Mouse (Mus musculus): Measurements from ENCODE around the gene Dock8. TPM values are rescaled to one million over a fixed set of nuclear protein-coding genes. Genes with fewer than 3 reads are reported as not detected.
A peak's percentile ranks its signal among the peaks of the same experiment; 100 is the strongest.

Dock8 gene
- polyA plus RNA-seq, 1 experiment from 2014 or later, result 1.1 TPM

DNA sequence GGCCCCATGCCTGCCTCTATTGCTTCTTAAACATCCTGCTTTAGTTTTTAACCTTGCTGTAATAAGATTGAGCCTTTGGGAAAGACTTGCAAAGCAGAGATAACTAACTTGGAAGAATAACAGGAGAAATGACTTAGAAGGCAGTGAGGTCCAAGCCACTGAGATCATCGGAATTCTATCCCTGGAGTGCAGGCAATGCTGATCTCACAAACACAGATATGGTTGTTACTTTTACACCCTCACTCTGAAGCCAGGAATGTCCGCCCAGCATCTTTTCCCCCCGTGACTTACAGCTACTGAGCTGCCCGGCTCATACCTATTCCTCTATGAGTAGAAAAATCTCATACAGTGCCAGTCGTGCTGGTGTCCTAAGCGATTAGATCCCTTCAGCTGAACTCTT, 180.7 kb downstream of the Dock8 start:
- ATAC-seq (replicated peaks), result no peak
- Histone ChIP-seq H3K4me2 (replicated peaks) (no peak overlapping the region), H3K9ac (replicated peaks) (no peak overlapping the region), H3K9me3 (no peaks in the 10 kb centered on the region), H3K36me3 (no peaks in the 10 kb centered on the region), H3K27me3 (no peaks in the 10 kb centered on the region), H3K27ac (replicated peaks) (no peak overlapping the region), H3K4me1 (no peaks in the 10 kb centered on the region), H3K4me3 (no peak overlapping the region)
- 92% methylated on average over 6 of the region's 6 CpGs for WGBS

DNA sequence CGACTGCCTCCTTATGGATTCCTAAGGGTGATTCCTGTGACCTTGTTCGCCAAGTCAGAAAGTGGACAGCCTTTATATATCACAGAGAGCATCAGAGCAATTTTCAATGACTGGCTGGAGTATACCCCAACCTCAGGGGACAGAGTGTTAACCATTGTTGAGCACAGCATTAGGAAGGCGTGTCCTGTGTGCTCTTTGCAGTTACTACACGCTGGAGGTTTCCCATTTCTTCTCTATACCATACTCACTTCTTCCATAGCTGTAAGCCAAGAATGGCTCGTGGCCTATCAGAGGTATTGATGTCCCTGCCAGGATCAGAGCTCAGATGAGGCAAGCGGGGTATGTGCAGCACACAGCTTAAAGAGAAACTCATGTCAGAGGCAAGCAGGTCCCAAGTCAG, 181.2 kb downstream of the Dock8 start:
- H3K4me1 ChIP-seq, result no peaks in the 10 kb centered on the region
- H3K9me3 ChIP-seq, result no peaks in the 10 kb centered on the region
- no peak overlapping the region for H3K27ac ChIP-seq (replicated peaks)
- ATAC-seq (replicated peaks), result no peak
- H3K9ac ChIP-seq (replicated peaks), result no peak overlapping the region
- H3K27me3 ChIP-seq, result no peaks in the 10 kb centered on the region
- H3K36me3 ChIP-seq, result no peaks in the 10 kb centered on the region
- no peak overlapping the region for H3K4me2 ChIP-seq (replicated peaks)
- 85% methylated on average over 6 of the region's 6 CpGs for WGBS
- no peak overlapping the region for H3K4me3 ChIP-seq

DNA sequence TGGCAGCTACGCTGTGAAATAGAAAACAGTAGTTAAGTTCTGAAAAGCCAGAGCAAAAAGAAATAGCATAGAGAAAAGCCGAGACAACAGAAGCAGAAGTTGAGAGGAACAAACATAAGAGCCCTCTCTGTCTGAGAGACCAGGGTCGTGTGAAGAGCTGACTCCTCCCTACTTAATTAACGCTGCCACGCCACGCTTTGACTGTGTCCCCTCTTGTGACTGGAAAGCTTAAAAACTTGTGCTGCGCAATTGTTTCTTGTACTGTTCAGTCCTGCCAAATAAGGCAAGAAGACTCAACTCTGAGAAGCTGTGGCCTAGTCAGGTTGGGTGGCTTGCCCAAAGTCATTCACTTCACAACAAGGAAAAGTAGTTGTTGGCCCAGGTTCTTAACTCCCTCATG, 184.7 kb downstream of the Dock8 start:
- Histone ChIP-seq H3K9ac (replicated peaks) (no peak overlapping the region), H3K9me3 (no peaks in the 10 kb centered on the region), H3K27me3 (no peaks in the 10 kb centered on the region), H3K4me2 (replicated peaks) (no peak overlapping the region), H3K36me3 (no peaks in the 10 kb centered on the region), H3K27ac (replicated peaks) (no peak overlapping the region), H3K4me3 (no peak overlapping the region), H3K4me1 (no peaks in the 10 kb centered on the region)
- ATAC-seq (replicated peaks), result no peak
- 61% methylated on average over 7 of the region's 7 CpGs for whole genome bisulfite sequencing

DNA sequence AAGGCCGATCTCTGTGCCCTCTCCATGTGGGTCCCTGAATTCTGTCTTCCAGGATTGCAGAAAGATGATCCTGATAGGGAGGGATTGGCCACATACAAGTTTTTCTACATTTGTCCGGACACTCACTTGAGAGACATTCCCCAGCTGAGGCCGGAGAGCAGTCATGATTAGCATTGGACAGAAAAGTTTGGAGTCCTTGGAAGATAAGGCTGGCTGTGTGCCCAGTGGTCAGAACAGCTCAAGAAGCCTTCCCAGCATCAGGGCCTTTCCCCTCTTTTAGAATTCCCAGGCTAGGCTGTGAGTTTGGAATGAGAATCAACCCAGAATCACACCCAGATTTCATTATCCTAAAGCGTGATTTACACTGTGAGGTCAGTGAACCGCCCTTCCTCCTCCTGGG, 187.0 kb downstream of the Dock8 start:
- no peak overlapping the region for H3K9ac ChIP-seq (replicated peaks)
- no peak for ATAC-seq (replicated peaks)
- no peaks in the 10 kb centered on the region for H3K36me3 ChIP-seq
- no peak overlapping the region for H3K27ac ChIP-seq (replicated peaks)
- H3K4me3 ChIP-seq, result no peak overlapping the region
- 93% methylated on average over 5 of the region's 5 CpGs for WGBS
- no peaks in the 10 kb centered on the region for H3K4me1 ChIP-seq
- no peak overlapping the region for H3K4me2 ChIP-seq (replicated peaks)
- no peaks in the 10 kb centered on the region for H3K27me3 ChIP-seq
- no peaks in the 10 kb centered on the region for H3K9me3 ChIP-seq

DNA sequence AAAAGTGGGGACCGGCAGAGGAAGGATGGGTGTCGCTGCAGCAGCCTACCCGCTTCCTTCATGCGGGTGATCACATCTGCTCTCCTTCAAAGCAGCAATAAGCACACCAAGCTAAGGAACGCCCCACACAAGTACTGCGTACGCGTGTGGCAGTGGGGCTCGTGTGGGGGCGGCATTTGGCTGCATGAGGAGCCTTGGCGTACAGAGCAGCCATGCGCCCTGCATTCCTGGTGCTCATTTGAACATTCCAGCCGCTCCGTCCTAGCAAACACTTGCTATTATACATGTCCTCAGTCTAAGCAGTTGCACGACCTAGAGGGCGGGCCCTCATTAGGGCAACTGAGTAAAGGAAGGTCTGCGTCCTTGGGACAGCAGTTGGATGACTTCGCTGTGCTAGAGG, 188.3 kb downstream of the Dock8 start:
- Histone ChIP-seq H3K4me1 (no peaks in the 10 kb centered on the region), H3K9ac (replicated peaks) (no peak overlapping the region), H3K27me3 (no peaks in the 10 kb centered on the region), H3K9me3 (no peaks in the 10 kb centered on the region), H3K4me3 (no peak overlapping the region), H3K4me2 (replicated peaks) (no peak overlapping the region), H3K27ac (replicated peaks) (no peak overlapping the region), H3K36me3 (no peaks in the 10 kb centered on the region)
- 81% methylated on average over 18 of the region's 18 CpGs for WGBS
- no peak for ATAC-seq (replicated peaks)

DNA sequence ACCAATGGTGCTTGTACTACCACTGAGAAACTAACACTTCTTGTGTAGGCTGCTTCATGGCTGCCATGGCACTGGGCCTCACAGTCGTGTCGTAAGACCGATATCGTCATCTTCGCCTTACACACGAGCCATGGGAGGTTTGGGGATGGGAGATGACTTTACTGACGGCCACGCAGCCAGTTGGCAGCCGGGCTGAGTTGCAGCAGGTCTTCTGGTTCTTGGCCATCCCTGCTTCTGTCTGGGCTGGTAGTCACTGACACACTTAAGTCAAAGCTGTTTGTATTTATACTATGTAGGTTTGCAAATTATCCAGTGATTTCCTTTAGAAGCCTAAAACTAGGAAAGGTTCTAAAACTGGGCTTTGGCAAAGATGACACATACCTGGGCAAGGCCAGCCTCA, 194.4 kb downstream of the Dock8 start:
- 96% methylated on average over 9 of the region's 9 CpGs for WGBS
- H3K4me1 ChIP-seq, result no peaks in the 10 kb centered on the region

DNA sequence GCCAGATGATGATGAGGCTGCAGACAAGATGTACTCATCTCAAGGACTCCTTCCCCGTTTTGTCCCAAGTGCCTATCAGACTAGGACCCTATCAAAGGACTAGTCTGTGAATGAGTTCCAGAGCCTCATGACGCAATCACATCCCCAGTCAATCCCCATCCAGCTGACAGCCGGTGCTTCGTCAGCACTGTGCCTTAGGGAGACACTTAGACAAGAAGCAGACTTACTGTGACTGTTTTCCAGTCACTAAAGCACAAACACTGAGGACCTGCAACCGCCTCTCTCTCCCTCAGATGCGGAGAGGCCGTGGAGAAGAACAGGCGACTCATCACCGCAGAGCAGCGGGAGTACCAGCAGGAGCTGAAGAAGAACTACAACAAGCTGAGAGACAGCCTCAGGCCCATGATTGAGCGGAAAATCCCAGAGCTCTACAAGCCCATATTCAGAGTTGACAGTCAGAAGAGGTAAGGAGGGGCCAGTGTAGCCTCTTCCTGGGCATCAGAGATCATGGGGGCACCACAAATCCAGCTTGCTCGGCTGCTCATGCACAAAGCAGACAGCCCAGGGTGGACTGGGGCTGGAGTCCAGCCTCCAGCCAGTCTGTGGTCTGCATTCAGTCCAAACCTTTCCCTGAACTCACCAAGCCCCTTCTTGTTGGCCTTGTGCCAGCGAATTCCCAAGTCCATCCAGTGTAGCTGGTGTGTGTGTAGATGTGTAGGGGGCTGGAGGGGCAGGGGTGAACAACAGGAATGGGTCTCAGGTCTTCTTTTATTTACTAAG, 200.9 kb downstream of the Dock8 start:
- H3K9me3 ChIP-seq, result no peaks in the 10 kb centered on the region
- no peak overlapping the region for H3K4me3 ChIP-seq
- no peak for ATAC-seq (replicated peaks)
- H3K9ac ChIP-seq (replicated peaks), result no peak overlapping the region
- H3K4me2 ChIP-seq (replicated peaks), result no peak overlapping the region
- WGBS, result 78% methylated on average over 13 of the region's 13 CpGs
- H3K36me3 ChIP-seq, result no peaks in the 10 kb centered on the region
- H3K4me1 ChIP-seq, result no peaks in the 10 kb centered on the region
- H3K27ac ChIP-seq (replicated peaks), result no peak overlapping the region
- no peaks in the 10 kb centered on the region for H3K27me3 ChIP-seq

More for the DNA sequence above, 194.4 kb downstream of the Dock8 start:
- ATAC-seq (replicated peaks), result no peak
- Histone ChIP-seq H3K4me3 (no peak overlapping the region), H3K36me3 (no peaks in the 10 kb centered on the region), H3K27me3 (no peaks in the 10 kb centered on the region), H3K9me3 (no peaks in the 10 kb centered on the region), H3K27ac (replicated peaks) (no peak overlapping the region), H3K9ac (replicated peaks) (no peak overlapping the region), H3K4me2 (replicated peaks) (no peak overlapping the region)

DNA sequence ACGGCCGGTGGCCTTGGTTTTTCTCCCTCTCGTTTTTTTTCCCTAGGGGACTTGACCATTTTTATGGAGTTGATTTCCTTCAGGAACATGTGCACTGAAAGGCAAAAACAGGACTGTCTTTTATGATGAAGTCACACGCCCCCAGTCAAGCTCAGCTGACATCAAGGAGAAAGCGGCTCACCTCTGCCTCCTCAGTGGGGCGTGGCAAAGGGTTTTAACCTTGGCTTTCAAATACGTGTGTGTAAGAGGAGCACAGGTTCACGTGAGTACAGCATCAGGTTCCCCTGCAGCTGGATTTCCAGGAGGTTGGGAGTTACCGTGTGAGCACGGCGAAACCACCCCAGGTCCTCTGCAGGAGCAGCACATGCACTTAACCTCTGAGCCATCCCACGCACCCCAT, 203.7 kb downstream of the Dock8 start:
- 84% methylated on average over 12 of the region's 12 CpGs for WGBS
- H3K4me1 ChIP-seq, result peaks cover 5% of the 10 kb centered on the region; the same call in 1 of the 2 replicates
- no peaks in the 10 kb centered on the region for H3K27me3 ChIP-seq
- no peak overlapping the region for H3K9ac ChIP-seq (replicated peaks)
- no peak overlapping the region for H3K4me3 ChIP-seq
- no peaks in the 10 kb centered on the region for H3K36me3 ChIP-seq
- no peak for ATAC-seq (replicated peaks)
- no peak overlapping the region for H3K4me2 ChIP-seq (replicated peaks)
- no peak overlapping the region for H3K27ac ChIP-seq (replicated peaks)
- no peaks in the 10 kb centered on the region for H3K9me3 ChIP-seq

DNA sequence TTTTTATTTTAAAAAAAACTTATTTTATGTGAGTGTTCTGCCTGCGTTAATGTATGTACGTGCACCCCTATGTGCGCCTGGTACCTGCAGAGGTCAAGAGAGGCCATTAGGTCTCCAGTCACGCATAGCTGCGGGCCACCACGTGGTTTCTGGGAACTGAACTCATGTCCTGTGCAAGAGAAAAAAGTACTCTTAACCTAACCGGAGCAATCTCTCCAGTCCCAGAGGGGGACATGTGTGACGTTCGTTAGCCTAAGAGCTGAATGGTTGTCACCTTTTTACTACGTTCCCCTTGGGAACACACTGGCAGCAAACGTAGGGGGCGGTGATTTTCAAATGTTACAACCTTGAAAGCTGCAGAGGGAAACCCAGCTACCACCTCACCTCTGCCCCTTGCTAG, 207.6 kb downstream of the Dock8 start:
- no peak overlapping the region for H3K9ac ChIP-seq (replicated peaks)
- 66% methylated on average over 12 of the region's 12 CpGs for WGBS
- H3K9me3 ChIP-seq, result no peaks in the 10 kb centered on the region
- no peak overlapping the region for H3K4me2 ChIP-seq (replicated peaks)
- H3K27ac ChIP-seq (replicated peaks), result no peak overlapping the region
- H3K4me3 ChIP-seq, result no peak overlapping the region
- peaks cover 9% of the 10 kb centered on the region; the same call in 1 of the 2 replicates for H3K4me1 ChIP-seq
- no peaks in the 10 kb centered on the region for H3K27me3 ChIP-seq
- H3K36me3 ChIP-seq, result no peaks in the 10 kb centered on the region
- no peak for ATAC-seq (replicated peaks)

DNA sequence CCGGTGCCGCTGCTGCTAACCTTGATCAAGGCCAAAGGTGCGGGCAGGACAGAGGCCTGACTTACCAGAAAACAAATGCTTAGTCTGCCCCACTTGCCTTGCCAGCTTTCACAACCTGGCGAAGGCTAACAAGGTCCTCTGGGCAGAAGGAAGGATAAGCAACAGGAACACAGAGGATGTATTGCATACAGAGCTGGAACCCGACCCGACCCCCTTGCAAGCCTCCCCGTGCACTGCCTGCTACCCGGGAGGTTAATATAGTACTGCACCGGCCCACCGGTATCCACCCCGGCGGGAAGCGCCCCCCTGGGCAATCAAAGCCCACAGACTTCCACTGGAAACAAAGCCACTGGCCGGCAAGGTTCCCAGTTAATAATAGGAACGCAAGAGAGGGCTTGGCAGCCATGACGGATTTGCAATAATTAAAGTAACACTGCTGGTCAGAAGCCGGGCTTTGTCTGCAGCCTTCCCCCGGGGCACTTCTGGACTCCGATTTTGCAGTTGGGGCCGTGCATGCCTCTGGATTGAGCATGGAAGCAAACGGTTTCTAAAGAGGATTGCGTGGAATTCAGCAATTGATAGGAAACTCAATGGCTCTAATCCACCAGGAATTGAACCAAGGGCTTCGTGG, 208.5 kb downstream of the Dock8 start:
- Histone ChIP-seq H3K4me2 (replicated peaks) (peak overlapping the region; percentile 30), H3K27ac (replicated peaks) (no peak overlapping the region), H3K9ac (replicated peaks) (no peak overlapping the region), H3K4me1 (peaks cover 9% of the 10 kb centered on the region; the same call in 1 of the 2 replicates), H3K27me3 (no peaks in the 10 kb centered on the region), H3K36me3 (no peaks in the 10 kb centered on the region), H3K4me3 (peak overlapping the region; percentile 10; the same call in 1 of the 2 replicates), H3K9me3 (no peaks in the 10 kb centered on the region)
- 5% methylated on average over 23 of the region's 23 CpGs for WGBS
- peak; percentile 55; the same call in 1 of the 2 replicates for ATAC-seq (replicated peaks)

DNA sequence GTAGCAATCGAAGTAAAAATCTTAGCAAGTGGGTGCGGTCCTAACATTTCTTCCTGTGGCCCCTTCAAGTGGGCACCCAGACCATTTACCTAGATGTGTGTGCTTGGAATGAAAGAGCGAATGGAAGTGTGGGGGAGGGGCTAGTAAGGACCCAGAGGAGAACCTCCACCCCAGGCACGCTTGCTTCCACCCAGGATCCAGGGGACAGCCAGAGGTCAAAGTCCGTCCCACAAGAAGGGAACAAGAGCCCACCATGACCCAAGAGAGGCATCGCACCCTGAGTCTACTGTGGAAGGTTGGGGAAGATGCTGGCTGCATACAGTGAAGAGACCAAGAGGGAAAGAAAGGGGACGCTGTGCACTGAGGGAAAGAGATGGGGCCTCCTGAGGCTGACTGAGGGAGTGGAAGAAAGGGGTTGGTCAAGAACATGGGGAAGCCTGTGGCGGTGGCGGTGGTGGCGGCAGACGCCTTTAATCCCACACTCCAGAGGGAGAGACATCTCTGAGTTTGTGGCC, 209.3 kb downstream of the Dock8 start:
- Histone ChIP-seq H3K27me3 (no peaks in the 10 kb centered on the region), H3K27ac (replicated peaks) (no peak overlapping the region), H3K4me1 (peaks cover 9% of the 10 kb centered on the region; the same call in 1 of the 2 replicates), H3K4me2 (replicated peaks) (no peak overlapping the region), H3K9me3 (peaks cover 3% of the 10 kb centered on the region; the same call in 1 of the 2 replicates), H3K4me3 (no peak overlapping the region), H3K9ac (replicated peaks) (no peak overlapping the region), H3K36me3 (no peaks in the 10 kb centered on the region)
- 68% methylated on average over 11 of the region's 11 CpGs for WGBS
- no peak for ATAC-seq (replicated peaks)

DNA sequence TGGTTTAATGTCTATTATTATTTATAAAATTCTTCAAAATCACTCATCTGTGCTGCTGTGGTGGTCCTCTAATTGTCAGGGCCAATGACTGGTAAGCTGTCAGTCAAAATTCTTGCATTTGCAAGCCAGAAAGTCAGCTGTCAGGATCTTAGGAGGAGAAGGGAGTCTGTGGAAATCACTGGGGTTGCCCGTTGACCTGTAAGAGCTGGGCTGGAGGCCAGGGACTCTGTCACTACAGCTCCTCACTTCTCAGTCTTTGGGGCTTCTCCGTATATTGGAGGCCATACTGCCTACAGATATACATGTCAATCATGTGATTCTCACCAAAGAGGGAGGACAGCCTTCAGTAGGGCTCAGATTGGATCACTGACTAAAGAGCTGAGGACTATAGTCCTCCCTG, 221.3 kb downstream of the Dock8 start:
- 82% methylated on average over 2 of the region's 2 CpGs for WGBS
- H3K9ac ChIP-seq (replicated peaks), result no peak overlapping the region
- H3K4me1 ChIP-seq, result no peaks in the 10 kb centered on the region
- H3K27me3 ChIP-seq, result no peaks in the 10 kb centered on the region
- no peaks in the 10 kb centered on the region for H3K36me3 ChIP-seq
- H3K4me3 ChIP-seq, result no peak overlapping the region
- H3K4me2 ChIP-seq (replicated peaks), result no peak overlapping the region
- H3K9me3 ChIP-seq, result no peaks in the 10 kb centered on the region
- H3K27ac ChIP-seq (replicated peaks), result no peak overlapping the region
- ATAC-seq (replicated peaks), result no peak

Data from forebrain, embryonic 15.5 days (tissue).